Mouse (Mus musculus) embryonic facial prominence, embryonic 15.5 days (tissue): ENCODE measurements around the gene Nod1. TPM values are rescaled to one million over a fixed set of nuclear protein-coding genes. Genes with fewer than 3 reads are reported as not detected.

Source experiments
- ATAC-seq: fragments of 200-750 bp; cut with Nextera tagmentation; 2 replicates; pipeline ENCODE4 v1.8.0; 2017; ENCODE audit warnings: low read depth, moderate TSS enrichment; ENCODE audit not compliant: insufficient number of reproducible peaks, low FRiP score, low TSS enrichment
- H3K27ac ChIP-seq: fragments of 300-500 bp; sonication (generic); replicated peaks from 2 replicates; pipeline ENCODE4 v1.5.1; 2015; ENCODE audit warnings: mild to moderate bottlenecking, inconsistent platforms
- H3K27me3 ChIP-seq: fragments of 300-500 bp; sonication (generic); 2 replicates; pipeline ENCODE4 v1.6.1; 2015; ENCODE audit warnings: inconsistent platforms
- H3K36me3 ChIP-seq: fragments of 300-500 bp; sonication (generic); 2 replicates; pipeline ENCODE4 v1.6.1; 2015; ENCODE audit warnings: mild to moderate bottlenecking, inconsistent platforms
- H3K4me1 ChIP-seq: fragments of 300-500 bp; sonication (generic); 2 replicates; pipeline ENCODE4 v1.6.1; 2015; ENCODE audit warnings: inconsistent platforms
- H3K4me2 ChIP-seq: fragments of 300-500 bp; sonication (generic); replicated peaks from 2 replicates; pipeline ENCODE4 v1.6.1; 2015; ENCODE audit warnings: mild to moderate bottlenecking, inconsistent platforms
- H3K4me3 ChIP-seq: fragments of 300-500 bp; sonication (generic); replicated peaks from 2 replicates; pipeline ENCODE4 v1.5.1; 2015; ENCODE audit warnings: mild to moderate bottlenecking, inconsistent platforms
- H3K9ac ChIP-seq: fragments of 300-500 bp; sonication (generic); 2 replicates; pipeline ENCODE4 v1.6.1; 2015; ENCODE audit warnings: inconsistent platforms
- H3K9me3 ChIP-seq: fragments of 300-500 bp; sonication (generic); replicated peaks from 2 replicates; pipeline ENCODE4 v1.6.1; 2016; ENCODE audit warnings: inconsistent platforms
- WGBS: fragments of 180-500 bp; shearing (Covaris S2); methylation state at CpG from one replicate; pipeline ENCODE4 v1.1.7; 2015; 5-methylcytosine and 5-hydroxymethylcytosine counted together
- polyA plus RNA-seq: library from polyadenylated mRNA; unstranded; fragments of >200 nt; fragmentation: Nextera tagmentation; extraction: Ambion mirVana; gene quantifications from 2 replicates; pipeline ENCODE4 v1.2.1, GENCODE M21; 2015

The Nod1 gene
- polyA plus RNA-seq, 1 experiment from 2014 or later: 10.6 TPM

DNA sequence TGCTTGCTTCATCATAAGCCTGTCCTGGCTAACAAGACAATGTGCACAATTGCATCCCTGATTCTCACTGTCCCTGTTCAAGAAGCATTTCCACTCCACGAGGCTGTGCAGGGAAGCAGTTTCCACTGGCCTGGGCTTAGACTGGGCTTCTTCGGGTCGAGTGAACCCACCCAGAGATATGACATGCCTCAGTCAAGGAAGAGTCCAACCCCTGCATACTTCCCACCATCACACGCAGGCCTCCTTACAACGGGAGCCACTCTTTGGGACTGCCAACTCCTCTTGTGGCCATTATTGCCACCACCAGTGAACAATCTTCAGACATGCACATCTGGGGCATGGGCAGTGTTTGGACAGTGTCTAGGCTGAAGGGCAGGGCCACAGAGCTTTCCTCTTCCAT, 53.9 kb downstream of the Nod1 start:
- Histone ChIP-seq H3K4me2 (no peak overlapping the region), H3K9ac (no peak overlapping the region), H3K4me3 (no peak overlapping the region), H3K36me3 (no peaks in the 10 kb centered on the region), H3K4me1 (no peaks in the 10 kb centered on the region), H3K27me3 (no peaks in the 10 kb centered on the region), H3K27ac (no peak overlapping the region), H3K9me3 (no peaks in the 10 kb centered on the region)
- ATAC-seq: no peak
- WGBS: 90% methylated on average over 5 of the region's 5 CpGs

DNA sequence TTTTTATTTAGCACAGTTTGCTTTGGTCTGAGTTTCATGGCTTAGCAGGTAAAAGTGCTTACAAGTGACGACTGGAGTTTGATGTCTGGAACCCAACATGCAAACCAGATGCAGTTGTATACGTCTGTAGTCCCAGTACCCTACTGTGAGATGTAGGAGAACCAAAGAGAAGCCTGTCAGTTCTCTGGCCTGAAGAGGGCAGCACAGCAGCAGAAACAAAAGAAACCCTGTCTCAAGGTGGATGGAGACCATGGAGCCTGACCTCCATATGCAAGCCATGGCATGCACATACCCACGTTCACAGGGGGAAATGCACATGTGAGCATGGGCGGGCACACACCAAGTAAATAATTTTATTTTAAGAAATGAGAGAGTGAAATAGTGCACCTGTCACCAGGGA, 54.9 kb downstream of the Nod1 start:
- Histone ChIP-seq H3K4me3 (no peak overlapping the region), H3K4me2 (no peak overlapping the region), H3K36me3 (no peaks in the 10 kb centered on the region), H3K27ac (no peak overlapping the region), H3K27me3 (no peaks in the 10 kb centered on the region), H3K9ac (no peak overlapping the region), H3K4me1 (no peaks in the 10 kb centered on the region), H3K9me3 (no peaks in the 10 kb centered on the region)
- ATAC-seq: no peak
- WGBS: 22% methylated on average over 4 of the region's 4 CpGs

DNA sequence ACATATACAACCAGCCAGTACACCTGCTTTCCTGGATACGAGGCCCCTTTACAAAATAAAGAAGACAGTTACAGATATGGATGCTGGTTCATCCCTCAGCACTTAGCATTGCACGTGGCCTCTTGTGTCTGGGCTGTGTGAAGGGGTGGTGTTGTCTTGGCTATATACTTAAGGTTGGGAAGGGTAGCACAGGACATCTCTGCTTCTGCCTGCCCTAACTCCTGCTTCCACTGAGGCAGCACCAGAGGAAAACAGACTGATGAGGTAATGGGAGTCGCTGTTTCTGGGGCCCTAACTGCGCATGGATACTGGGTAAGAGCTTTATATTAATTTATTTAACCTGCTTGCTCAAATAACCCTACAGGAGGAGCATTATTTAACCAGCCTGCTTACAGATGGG, 55.5 kb downstream of the Nod1 start:
- Histone ChIP-seq H3K4me2 (no peak overlapping the region), H3K27ac (no peak overlapping the region), H3K9me3 (no peaks in the 10 kb centered on the region), H3K36me3 (no peaks in the 10 kb centered on the region), H3K27me3 (no peaks in the 10 kb centered on the region), H3K9ac (no peak overlapping the region), H3K4me3 (no peak overlapping the region), H3K4me1 (no peaks in the 10 kb centered on the region)
- ATAC-seq: no peak
- 67% methylated on average over 4 of the region's 4 CpGs for WGBS

DNA sequence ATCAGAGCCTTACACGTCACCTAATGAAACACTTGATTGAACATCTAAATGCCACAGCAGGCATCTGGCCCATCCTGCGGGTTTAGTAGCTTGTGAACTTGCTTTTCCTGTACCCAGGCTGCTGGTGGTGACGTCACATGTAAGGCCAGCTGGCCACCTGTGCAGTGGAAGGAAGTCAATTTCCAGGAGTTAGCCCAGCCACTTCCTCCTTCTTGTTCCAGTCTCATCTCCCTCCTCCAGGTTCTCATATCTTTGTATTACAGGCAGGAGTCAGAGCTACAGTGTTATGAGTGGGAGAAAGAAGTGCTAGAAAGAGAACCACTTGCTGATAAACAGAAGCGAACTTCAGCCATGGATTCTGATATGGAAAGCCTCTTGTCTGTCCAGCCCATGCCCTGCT, 56.2 kb downstream of the Nod1 start:
- H3K27ac ChIP-seq: no peak overlapping the region
- no peak for ATAC-seq
- no peak overlapping the region for H3K4me2 ChIP-seq
- no peaks in the 10 kb centered on the region for H3K9me3 ChIP-seq
- no peak overlapping the region for H3K4me3 ChIP-seq
- no peaks in the 10 kb centered on the region for H3K4me1 ChIP-seq
- no peak overlapping the region for H3K9ac ChIP-seq
- H3K27me3 ChIP-seq: no peaks in the 10 kb centered on the region
- WGBS: 60% methylated on average over 4 of the region's 4 CpGs
- no peaks in the 10 kb centered on the region for H3K36me3 ChIP-seq

DNA sequence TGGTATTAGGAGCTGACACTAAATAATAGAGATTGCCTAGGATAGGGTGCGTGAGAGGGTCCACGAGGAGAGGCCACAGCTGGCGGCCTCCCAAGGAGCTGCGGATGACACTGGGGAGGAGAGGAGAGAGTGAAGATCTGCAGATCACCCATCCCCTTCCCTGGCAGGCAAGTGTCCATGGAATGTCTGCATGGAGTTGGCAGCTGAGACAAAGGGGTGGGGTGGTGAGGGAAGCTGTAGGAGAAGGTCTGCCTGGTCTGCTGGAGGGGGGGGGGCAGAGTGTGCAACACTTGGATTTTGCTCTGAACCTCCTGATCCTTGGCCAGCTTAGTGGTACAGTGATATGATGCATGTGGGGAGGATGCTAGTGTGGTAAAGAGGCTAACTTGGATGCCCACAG, 57.4 kb downstream of the Nod1 start:
- ATAC-seq: no peak

DNA sequence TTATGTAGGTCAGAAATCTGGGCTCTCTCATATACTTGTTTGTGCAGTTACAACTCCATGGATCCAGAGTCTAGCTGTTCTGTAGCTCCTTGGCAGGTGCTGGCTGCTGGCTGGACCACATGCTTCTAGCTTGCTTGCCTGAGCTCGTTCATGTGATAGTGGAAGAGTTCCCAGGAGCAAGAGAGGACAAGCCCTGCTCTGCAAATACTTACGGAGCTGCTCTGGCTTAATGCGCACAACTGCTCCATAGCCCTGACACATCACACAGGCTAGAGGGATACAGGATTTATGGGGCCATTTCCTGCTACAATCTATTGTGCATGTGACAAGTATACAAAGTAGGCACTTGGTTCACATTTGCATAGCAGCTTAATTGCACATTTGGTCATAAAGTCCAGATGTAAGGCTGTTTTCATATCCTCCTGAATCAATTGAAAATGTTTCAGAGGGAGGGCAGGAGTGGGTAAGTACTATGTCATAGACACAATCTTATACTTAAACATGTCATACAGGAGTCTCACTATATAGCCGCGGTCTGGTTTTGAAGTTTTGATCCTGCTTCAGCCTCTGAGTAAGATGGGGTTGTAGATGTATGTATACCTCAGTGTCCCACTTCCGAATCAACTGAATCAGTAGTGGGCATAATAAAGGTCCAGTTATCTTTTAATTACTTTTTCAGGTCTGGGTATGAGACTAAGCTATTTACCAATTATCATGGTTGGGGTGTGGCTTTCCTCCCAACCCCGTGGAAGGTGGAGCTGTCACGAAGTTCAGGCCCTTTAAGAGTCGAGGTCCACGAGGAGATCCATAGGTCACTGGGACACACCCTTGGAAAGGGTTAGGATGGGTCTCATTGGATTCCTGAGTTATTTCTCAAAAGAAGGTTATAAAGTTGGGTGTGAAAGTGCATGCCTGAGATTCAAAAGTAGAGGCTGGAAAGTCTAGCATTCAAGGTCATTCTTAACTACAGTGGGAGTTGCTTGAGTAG, 66.1 kb downstream of the Nod1 start:
- 79% methylated on average over 10 of the region's 10 CpGs for WGBS
- H3K9ac ChIP-seq: no peak overlapping the region
- H3K4me2 ChIP-seq: no peak overlapping the region
- H3K27ac ChIP-seq: no peak overlapping the region
- no peak overlapping the region for H3K4me3 ChIP-seq
- no peak for ATAC-seq
- H3K4me1 ChIP-seq: no peaks in the 10 kb centered on the region
- no peaks in the 10 kb centered on the region for H3K36me3 ChIP-seq
- H3K27me3 ChIP-seq: no peaks in the 10 kb centered on the region
- no peaks in the 10 kb centered on the region for H3K9me3 ChIP-seq

More for the DNA sequence above, 57.4 kb downstream of the Nod1 start:
- Histone ChIP-seq H3K4me2 (no peak overlapping the region), H3K4me3 (no peak overlapping the region), H3K36me3 (no peaks in the 10 kb centered on the region), H3K4me1 (no peaks in the 10 kb centered on the region), H3K9me3 (no peaks in the 10 kb centered on the region), H3K27ac (no peak overlapping the region), H3K9ac (no peak overlapping the region), H3K27me3 (no peaks in the 10 kb centered on the region)
- 86% methylated on average over 4 of the region's 4 CpGs for WGBS

DNA sequence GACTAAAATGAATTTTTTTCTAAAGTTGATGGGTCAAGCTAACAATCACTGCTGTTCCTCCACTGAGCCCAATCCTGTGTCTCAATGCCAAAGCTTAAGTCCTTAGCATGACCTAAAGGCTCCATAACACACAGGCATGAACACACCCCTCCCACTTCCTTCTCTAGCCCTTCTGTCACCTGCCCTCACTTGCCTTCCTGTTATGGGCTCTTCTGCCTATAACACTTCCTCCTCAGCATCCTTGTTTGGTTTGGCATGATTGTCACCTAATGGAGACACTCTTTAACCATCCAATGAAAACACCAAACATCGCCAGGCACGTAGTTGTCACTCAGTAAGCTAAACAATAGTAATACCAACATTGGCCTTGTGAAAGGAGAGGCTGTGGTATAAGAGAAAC, 69.9 kb downstream of the Nod1 start:
- Histone ChIP-seq H3K9me3 (no peaks in the 10 kb centered on the region), H3K4me1 (no peaks in the 10 kb centered on the region)

DNA sequence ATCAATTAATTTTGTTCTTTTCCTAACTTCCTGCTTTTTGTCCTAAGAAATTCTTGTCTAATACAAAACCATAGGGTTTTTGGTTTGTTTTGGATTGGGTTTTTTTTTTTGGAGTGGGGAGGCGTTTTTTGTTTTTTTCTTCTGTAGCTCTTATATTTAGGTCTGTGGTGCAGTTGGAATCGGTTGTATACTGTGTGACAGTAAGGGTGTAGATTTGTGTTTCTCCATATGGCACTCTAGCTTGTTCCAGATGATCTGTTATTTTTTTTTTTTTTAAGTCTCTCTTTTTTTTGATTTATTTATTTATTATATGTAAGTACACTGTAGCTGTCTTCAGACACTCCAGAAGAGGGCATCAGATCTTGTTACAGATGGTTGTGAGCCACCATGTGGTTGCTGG, 72.2 kb downstream of the Nod1 start:
- no peak overlapping the region for H3K4me2 ChIP-seq
- ATAC-seq: no peak
- H3K27me3 ChIP-seq: no peaks in the 10 kb centered on the region
- no peaks in the 10 kb centered on the region for H3K9me3 ChIP-seq
- no peaks in the 10 kb centered on the region for H3K36me3 ChIP-seq
- H3K4me3 ChIP-seq: no peak overlapping the region
- H3K4me1 ChIP-seq: no peaks in the 10 kb centered on the region
- WGBS: 80% methylated on average over 2 of the region's 2 CpGs
- no peak overlapping the region for H3K9ac ChIP-seq
- no peak overlapping the region for H3K27ac ChIP-seq

More for the DNA sequence above, 69.9 kb downstream of the Nod1 start:
- ATAC-seq: no peak
- Histone ChIP-seq H3K27ac (no peak overlapping the region), H3K4me2 (no peak overlapping the region), H3K4me3 (no peak overlapping the region), H3K9ac (no peak overlapping the region), H3K27me3 (no peaks in the 10 kb centered on the region), H3K36me3 (no peaks in the 10 kb centered on the region)
- 91% methylated on average over 2 of the region's 2 CpGs for WGBS

DNA sequence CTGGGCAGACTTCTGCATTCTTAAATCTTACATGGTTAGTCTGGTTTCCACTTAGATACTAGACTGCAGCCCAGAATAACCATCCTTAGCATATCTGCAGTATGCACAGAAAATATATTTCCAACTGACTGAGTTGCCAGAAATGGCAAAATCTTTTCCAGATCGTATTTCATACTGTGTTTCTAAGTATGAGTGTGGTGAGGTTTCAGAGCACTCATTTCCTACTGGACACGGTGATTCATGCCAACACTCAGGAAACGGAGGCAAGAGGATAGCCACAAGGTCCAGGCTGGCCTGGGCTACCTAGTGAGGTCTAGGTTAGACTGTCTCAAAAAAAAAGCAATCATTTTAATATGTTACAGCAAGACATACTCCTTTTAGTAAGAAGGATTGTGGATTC, 81.0 kb downstream of the Nod1 start:
- Histone ChIP-seq H3K27me3 (no peaks in the 10 kb centered on the region), H3K36me3 (no peaks in the 10 kb centered on the region), H3K4me3 (no peak overlapping the region), H3K9me3 (no peaks in the 10 kb centered on the region), H3K4me2 (no peak overlapping the region), H3K9ac (no peak overlapping the region), H3K4me1 (no peaks in the 10 kb centered on the region), H3K27ac (no peak overlapping the region)
- ATAC-seq: no peak
- WGBS: 73% methylated on average over 3 of the region's 3 CpGs

DNA sequence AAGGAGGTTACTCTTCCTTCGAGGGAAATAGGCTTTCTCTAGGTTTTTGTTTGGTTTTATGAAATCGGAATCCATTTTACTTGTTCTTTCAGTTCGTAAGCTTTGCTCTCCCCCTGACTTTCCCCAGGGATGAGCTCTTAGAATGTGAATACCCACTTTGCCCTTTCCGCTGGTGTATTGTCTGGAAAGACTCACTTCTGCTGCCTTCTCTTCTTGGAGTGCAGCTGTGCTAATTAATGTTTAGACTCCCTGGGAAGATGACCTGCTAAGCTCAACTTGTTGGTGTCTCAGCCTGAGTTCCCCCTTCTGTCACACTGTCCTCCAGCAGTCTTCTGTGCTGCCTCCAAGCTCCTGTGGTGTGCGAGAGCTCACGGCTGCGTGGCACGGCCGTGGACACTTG, 82.2 kb downstream of the Nod1 start:
- no peak overlapping the region for H3K4me2 ChIP-seq
- no peak overlapping the region for H3K27ac ChIP-seq
- H3K9ac ChIP-seq: no peak overlapping the region
- WGBS: 78% methylated on average over 9 of the region's 9 CpGs
- H3K4me1 ChIP-seq: no peaks in the 10 kb centered on the region
- H3K36me3 ChIP-seq: no peaks in the 10 kb centered on the region
- ATAC-seq: no peak
- no peak overlapping the region for H3K4me3 ChIP-seq
- no peaks in the 10 kb centered on the region for H3K27me3 ChIP-seq
- no peaks in the 10 kb centered on the region for H3K9me3 ChIP-seq

DNA sequence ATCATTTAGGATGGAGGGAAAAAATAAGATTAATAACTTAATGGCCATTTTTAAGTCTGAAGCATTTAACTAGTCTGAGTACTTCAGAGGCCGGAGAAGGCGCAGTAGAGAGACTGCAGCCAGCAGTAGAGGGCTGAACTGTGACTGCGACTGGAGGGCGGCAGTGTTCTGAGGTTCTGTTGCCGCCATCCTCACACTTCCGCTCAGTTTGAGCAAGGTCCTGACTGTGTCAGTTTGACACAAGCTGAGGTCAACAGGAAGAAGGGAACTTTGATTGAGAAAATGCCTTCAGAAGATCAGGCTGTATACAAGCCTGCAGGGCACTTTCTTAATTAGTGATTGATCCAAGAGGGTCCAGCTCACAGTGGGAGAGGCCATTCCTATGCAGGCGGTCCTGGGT, 86.2 kb downstream of the Nod1 start:
- no peak overlapping the region for H3K9ac ChIP-seq
- H3K27me3 ChIP-seq: no peaks in the 10 kb centered on the region
- no peak overlapping the region for H3K4me2 ChIP-seq
- H3K4me3 ChIP-seq: no peak overlapping the region
- no peak overlapping the region for H3K27ac ChIP-seq
- ATAC-seq: no peak
- no peaks in the 10 kb centered on the region for H3K9me3 ChIP-seq
- no peaks in the 10 kb centered on the region for H3K4me1 ChIP-seq
- H3K36me3 ChIP-seq: no peaks in the 10 kb centered on the region
- WGBS: 63% methylated on average over 7 of the region's 7 CpGs

DNA sequence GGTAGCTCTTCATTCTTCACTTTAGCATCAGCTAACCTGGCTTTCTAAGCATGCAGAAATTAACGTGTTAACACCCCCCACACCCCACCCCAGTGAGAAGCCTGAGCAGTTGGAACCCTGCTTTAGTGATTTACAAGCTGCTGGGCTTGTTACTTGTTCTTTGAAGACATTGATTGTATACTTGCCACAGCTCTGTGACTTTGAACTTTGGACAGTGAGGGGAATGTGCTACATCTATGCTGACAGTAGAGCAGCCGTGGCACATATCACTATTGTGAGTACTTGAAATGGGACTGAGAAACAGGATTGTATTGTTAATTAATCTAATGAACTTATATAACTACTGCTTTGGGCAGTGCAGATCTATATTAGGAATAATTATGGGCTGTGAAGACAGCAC, 89.0 kb downstream of the Nod1 start:
- 77% methylated on average over 2 of the region's 2 CpGs for WGBS

More for the DNA sequence above, 89.0 kb downstream of the Nod1 start:
- H3K36me3 ChIP-seq: no peaks in the 10 kb centered on the region
- no peak overlapping the region for H3K9ac ChIP-seq
- no peak overlapping the region for H3K4me2 ChIP-seq
- no peaks in the 10 kb centered on the region for H3K9me3 ChIP-seq
- H3K27ac ChIP-seq: no peak overlapping the region
- H3K27me3 ChIP-seq: no peaks in the 10 kb centered on the region
- H3K4me1 ChIP-seq: no peaks in the 10 kb centered on the region
- H3K4me3 ChIP-seq: no peak overlapping the region
- no peak for ATAC-seq
